Mouse (Mus musculus): ENCODE results near the gene Eef1akmt3. TPM values are rescaled to one million over a fixed set of nuclear protein-coding genes. Genes with fewer than 3 reads are reported as not detected.

Gene Eef1akmt3
- total and polyA plus RNA-seq, 2 experiments from 2014 or later, result 0.14 to 0.15 TPM

GRCm38 (mm10) chr10:127002056-127002455 is 39.3 kb downstream of the Eef1akmt3 start:
- TF ChIP-seq CTCF (IDR thresholded peaks at IDR 0.05; ENCODE audit: low read depth), result no peak
- Histone ChIP-seq H3K4me3 (ENCODE audit: low read depth, low read length) (no peak overlapping the region), H3K27me3 (ENCODE audit: insufficient read depth, low read length) (no peaks in the 10 kb centered on the region), H3K27ac (ENCODE audit: low read depth, low read length) (no peak overlapping the region), H3K9ac (no peak overlapping the region), H3K4me1 (ENCODE audit: insufficient read depth) (no peaks in the 10 kb centered on the region), H3K4me2 (ENCODE audit: low read depth) (no peak overlapping the region), H3K36me3 (ENCODE audit: insufficient read depth) (peaks cover 30% of the 10 kb centered on the region), H3K9me3 (ENCODE audit: low read length) (no peaks in the 10 kb centered on the region)
- WGBS, result 64% methylated on average over 1 of the region's 1 CpGs
- ATAC-seq (no peak), DNase-seq (no peak)

- no peak for TF ChIP-seq CTCF (IDR thresholded peaks at IDR 0.05; ENCODE audit: low read depth)
- no peak overlapping the region for H3K4me2 ChIP-seq (ENCODE audit: low read depth)
- 87% methylated on average over 9 of the region's 9 CpGs for whole genome bisulfite sequencing
- H3K9ac ChIP-seq, result no peak overlapping the region
- no peaks in the 10 kb centered on the region for H3K9me3 ChIP-seq (ENCODE audit: low read length)
- DNase-seq (no peak), ATAC-seq (no peak)
- H3K36me3 ChIP-seq (ENCODE audit: insufficient read depth), result peaks cover 30% of the 10 kb centered on the region
- no peak overlapping the region for H3K4me3 ChIP-seq (ENCODE audit: low read depth, low read length)
- no peaks in the 10 kb centered on the region for H3K4me1 ChIP-seq (ENCODE audit: insufficient read depth)
- H3K27me3 ChIP-seq (ENCODE audit: insufficient read depth, low read length), result no peaks in the 10 kb centered on the region
- no peak overlapping the region for H3K27ac ChIP-seq (ENCODE audit: low read depth, low read length)
Measured at GRCm38 (mm10) chr10:127001297-127001696, 40.0 kb downstream of the Eef1akmt3 start.

DNA sequence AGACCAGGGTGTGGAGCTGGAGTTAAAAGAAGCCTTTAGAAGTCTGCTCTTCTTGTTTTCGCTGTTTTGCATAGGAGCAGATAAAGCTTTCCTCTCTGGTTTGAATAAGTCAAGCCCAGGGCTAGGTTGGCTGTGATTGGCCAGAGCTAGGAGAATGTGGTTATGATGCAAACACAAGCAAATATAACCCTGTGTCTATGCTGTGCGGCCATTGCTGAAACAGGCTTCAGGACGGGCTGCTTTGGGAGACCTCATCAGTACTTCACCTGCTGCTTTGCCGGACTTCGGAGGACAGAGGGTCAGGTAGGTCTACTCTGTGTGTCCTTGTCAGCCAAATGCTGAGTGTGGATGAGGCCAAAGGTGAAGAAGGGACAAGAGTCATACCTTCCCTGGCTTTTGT is 40.8 kb downstream of the Eef1akmt3 start, which contains the start of gene Avil:
Avil (plus strand) TSS at position 181 of the 400 bp plus-strand sequence.
- H3K27me3 ChIP-seq (ENCODE audit: insufficient read depth, low read length), result no peaks in the 10 kb centered on the region
- H3K4me3 ChIP-seq (ENCODE audit: low read depth, low read length), result no peak within 1 kb of the TSS
- DNase-seq (no peak), ATAC-seq (no peak)
- no peak for TF ChIP-seq CTCF (IDR thresholded peaks at IDR 0.05; ENCODE audit: low read depth)
- no peak within 1 kb of the TSS for H3K27ac ChIP-seq (ENCODE audit: low read depth, low read length)
- WGBS, result 94% methylated on average over 5 of the region's 5 CpGs
- H3K4me1 ChIP-seq (ENCODE audit: insufficient read depth), result no peaks in the 10 kb centered on the region
- no peak within 1 kb of the TSS for H3K9ac ChIP-seq
- peaks cover 38% of the 10 kb centered on the region for H3K36me3 ChIP-seq (ENCODE audit: insufficient read depth)
- H3K4me2 ChIP-seq (ENCODE audit: low read depth), result no peak within 1 kb of the TSS
- H3K9me3 ChIP-seq (ENCODE audit: low read length), result no peaks in the 10 kb centered on the region

DNA sequence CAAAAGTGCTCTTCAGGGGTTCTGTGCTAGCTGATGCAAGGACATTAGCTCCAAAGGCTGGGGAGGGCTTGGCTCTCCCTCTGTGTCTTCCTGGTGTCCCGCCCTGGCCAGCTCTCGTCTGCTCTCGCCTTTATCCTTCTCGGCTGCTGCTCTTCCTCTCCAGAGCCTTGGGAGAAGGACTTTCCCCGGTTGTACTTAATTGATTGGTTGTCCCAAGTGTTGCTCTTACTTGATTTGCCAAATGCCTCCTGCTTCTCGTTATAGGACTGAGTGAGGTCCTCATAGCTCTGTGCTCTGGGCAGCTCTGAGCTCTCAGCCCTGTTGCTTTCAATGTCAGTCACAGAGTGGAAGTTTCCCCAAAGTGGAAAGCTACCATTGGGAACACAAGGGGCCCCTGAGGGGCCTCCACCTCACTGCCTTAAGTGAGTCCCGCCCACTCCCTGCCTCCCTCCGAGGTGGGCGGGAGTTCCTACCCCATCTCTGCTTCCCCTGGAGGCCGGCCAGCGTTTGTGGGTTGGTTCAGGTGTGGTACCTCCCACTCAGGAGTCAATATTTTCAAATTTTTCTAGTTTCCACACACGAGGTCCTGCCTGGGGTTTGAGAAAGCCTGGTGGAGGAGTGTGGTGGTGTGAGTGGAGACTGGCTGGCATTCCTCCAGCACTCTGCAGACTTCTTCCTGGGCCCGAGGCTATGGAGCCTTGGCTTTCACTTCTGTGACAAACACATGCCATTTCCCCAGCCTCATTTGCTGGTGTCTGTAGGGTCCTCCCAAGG is 43.8 kb downstream of the Eef1akmt3 start:
- Histone ChIP-seq H3K9me3 (ENCODE audit: low read length) (no peaks in the 10 kb centered on the region), H3K36me3 (ENCODE audit: insufficient read depth) (peaks cover 65% of the 10 kb centered on the region), H3K4me3 (ENCODE audit: low read depth, low read length) (no peak overlapping the region), H3K9ac (no peak overlapping the region), H3K27ac (ENCODE audit: low read depth, low read length) (no peak overlapping the region), H3K4me2 (ENCODE audit: low read depth) (no peak overlapping the region), H3K27me3 (ENCODE audit: insufficient read depth, low read length) (no peaks in the 10 kb centered on the region), H3K4me1 (ENCODE audit: insufficient read depth) (no peaks in the 10 kb centered on the region)
- no peak for ATAC-seq
- DNase-seq, result no peak
- TF ChIP-seq CTCF (IDR thresholded peaks at IDR 0.05; ENCODE audit: low read depth), result no peak
- WGBS, result 65% methylated on average over 13 of the region's 13 CpGs

DNA sequence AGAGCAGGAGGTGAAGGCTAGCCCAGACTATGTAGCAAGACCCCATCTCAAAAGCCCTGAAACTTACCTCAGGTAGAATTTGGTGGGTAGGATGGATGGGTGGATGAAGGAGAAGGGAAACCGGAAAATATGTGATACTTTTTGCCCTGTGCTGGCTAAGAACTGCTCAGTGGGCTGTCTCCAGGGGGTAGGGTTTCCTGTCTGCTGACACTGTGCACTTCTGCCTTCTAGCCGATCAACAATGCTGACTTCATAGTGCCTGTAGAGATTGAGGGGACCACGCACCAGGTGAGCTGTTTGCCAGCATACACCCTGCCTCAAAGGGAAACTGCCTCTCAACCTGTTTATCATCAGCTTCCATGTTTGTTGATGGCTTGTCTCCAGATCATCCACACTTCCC is 47.7 kb downstream of the Eef1akmt3 start:
- H3K9me3 ChIP-seq (ENCODE audit: low read length), result no peaks in the 10 kb centered on the region
- H3K36me3 ChIP-seq (ENCODE audit: insufficient read depth), result peaks cover 58% of the 10 kb centered on the region

GRCm38 (mm10) chr10:126991676-126992075 is 49.6 kb downstream of the Eef1akmt3 start:
- Histone ChIP-seq H3K27me3 (ENCODE audit: insufficient read depth, low read length) (no peaks in the 10 kb centered on the region), H3K9me3 (ENCODE audit: low read length) (no peaks in the 10 kb centered on the region), H3K4me3 (ENCODE audit: low read depth, low read length) (no peak overlapping the region), H3K27ac (ENCODE audit: low read depth, low read length) (no peak overlapping the region), H3K9ac (no peak overlapping the region), H3K4me1 (ENCODE audit: insufficient read depth) (no peaks in the 10 kb centered on the region), H3K4me2 (ENCODE audit: low read depth) (no peak overlapping the region), H3K36me3 (ENCODE audit: insufficient read depth) (peaks cover 43% of the 10 kb centered on the region)
- DNase-seq, result no peak
- no peak for ATAC-seq
- no peak for TF ChIP-seq CTCF (IDR thresholded peaks at IDR 0.05; ENCODE audit: low read depth)
- 62% methylated on average over 3 of the region's 3 CpGs for WGBS

More for the DNA sequence above, 47.7 kb downstream of the Eef1akmt3 start:
- WGBS, result 78% methylated on average over 3 of the region's 3 CpGs
- Histone ChIP-seq H3K9ac (no peak overlapping the region), H3K4me2 (ENCODE audit: low read depth) (no peak overlapping the region), H3K27me3 (ENCODE audit: insufficient read depth, low read length) (no peaks in the 10 kb centered on the region), H3K4me1 (ENCODE audit: insufficient read depth) (no peaks in the 10 kb centered on the region), H3K27ac (ENCODE audit: low read depth, low read length) (no peak overlapping the region), H3K4me3 (ENCODE audit: low read depth, low read length) (no peak overlapping the region)
- DNase-seq (no peak), ATAC-seq (no peak)
- no peak for TF ChIP-seq CTCF (IDR thresholded peaks at IDR 0.05; ENCODE audit: low read depth)

- H3K36me3 ChIP-seq (ENCODE audit: insufficient read depth), result peaks cover 35% of the 10 kb centered on the region
- WGBS, result 62% methylated on average over 7 of the region's 7 CpGs
- H3K27ac ChIP-seq (ENCODE audit: low read depth, low read length), result no peak overlapping the region
Measured at GRCm38 (mm10) chr10:126990313-126991056, 50.8 kb downstream of the Eef1akmt3 start.

More at GRCm38 (mm10) chr10:126990313-126991056, 50.8 kb downstream of the Eef1akmt3 start:
- peak; percentile 85 for ATAC-seq
- Histone ChIP-seq H3K4me1 (ENCODE audit: insufficient read depth) (peaks cover 7% of the 10 kb centered on the region; the same call in 1 of the 2 replicates), H3K9ac (0 out of 2 replicates have a peak overlapping the region, but pooled peaks have one; percentile 1), H3K4me2 (ENCODE audit: low read depth) (no peak overlapping the region), H3K9me3 (ENCODE audit: low read length) (no peaks in the 10 kb centered on the region), H3K4me3 (ENCODE audit: low read depth, low read length) (no peak overlapping the region), H3K27me3 (ENCODE audit: insufficient read depth, low read length) (no peaks in the 10 kb centered on the region)
- DNase-seq, result peak; percentile 90
- TF ChIP-seq CTCF (IDR thresholded peaks at IDR 0.05; ENCODE audit: low read depth), result peak; percentile 98

Data from forebrain, postnatal 0 days (tissue).